Mouse (Mus musculus): ENCODE measurements around the gene Cspg4. TPM values are rescaled to one million over a fixed set of nuclear protein-coding genes. Genes with fewer than 3 reads are reported as not detected.
"Not testable (repeated sequence)": the region's sequence is repeated elsewhere in the genome, so short reads cannot be mapped to it uniquely, and the experiment has no call there.

Cspg4 gene
- polyA plus RNA-seq, 1 experiment from 2014 or later = 0.08 TPM

- H3K27me3 ChIP-seq = peaks cover 4% of the 10 kb centered on the region
- DNase-seq (ENCODE audit: low read depth, low spot score) (no peak), ATAC-seq (no peak)
- POLR2A ChIA-PET = interaction anchor here (1.8 kb wide), 1 partner anchor 8 kb away, joined by 11 read pairs; the partner anchor contains the start of gene Imp3
- in situ Hi-C loops (cut with MboI; ENCODE audit: low pct_unique_long_range_greater_than_20kb) = loop anchor here (5.0 to 25.0 kb wide), 2 partner anchors 203 to 508 kb away; partner anchors contain the start of genes Man2c1 and Ppcdc
- no peak for TF ChIP-seq CTCF (IDR thresholded peaks at IDR 0.05)
- CTCF ChIA-PET = interaction anchor here (2.0 to 2.1 kb wide), 2 partner anchors 40 to 201 kb away, joined by 6 to 16 read pairs; partner anchors contain the start of gene Man2c1
Observed at GRCm38 (mm10) chr9:56929496-56929895, 64.7 kb downstream of the Cspg4 start.

GRCm38 (mm10) chr9:56930556-56930955 lies 65.7 kb downstream of the Cspg4 start:
- in situ Hi-C loops (cut with MboI; ENCODE audit: low pct_unique_long_range_greater_than_20kb) = loop anchor here (25.0 kb wide), 1 partner anchor 507 kb away; the partner anchor contains the start of gene Ppcdc
- ATAC-seq (no peak), DNase-seq (ENCODE audit: low read depth, low spot score) (no peak)
- ChIA-PET POLR2A (interaction anchor here (0.6 kb wide), 1 partner anchor 185 kb away, joined by 3 read pairs; no protein-coding TSS in a partner anchor), CTCF (interaction anchor here (0.6 kb wide), 1 partner anchor 120 kb away, joined by 3 read pairs; no protein-coding TSS in a partner anchor)
- peaks cover 4% of the 10 kb centered on the region for H3K27me3 ChIP-seq
- no peak for TF ChIP-seq CTCF (IDR thresholded peaks at IDR 0.05)

GRCm38 (mm10) chr9:56936861-56937222 lies 72.0 kb downstream of the Cspg4 start:
- in situ Hi-C loops (cut with MboI; ENCODE audit: low pct_unique_long_range_greater_than_20kb) = loop anchor here (25.0 kb wide), 1 partner anchor 500 kb away; the partner anchor contains the start of gene Ppcdc

GRCm38 (mm10) chr9:56937223-56938160 lies 72.7 kb downstream of the Cspg4 start, which contains the start of gene Imp3:
Imp3 (plus strand) TSS chr9:56937475.
- TF ChIP-seq CTCF (IDR thresholded peaks at IDR 0.05) = peak; percentile 53
- DNase-seq (ENCODE audit: low read depth, low spot score) (peak; percentile 81), ATAC-seq (peak; percentile 55)
- ChIA-PET POLR2A (interaction anchor here (0.6 to 2.3 kb wide), 6 partner anchors 9 to 502 kb away, joined by 3 to 11 read pairs (median 3); partner anchors contain the start of gene Snx33), CTCF (interaction anchor here (0.9 to 2.0 kb wide), 5 partner anchors 10 to 283 kb away, joined by 3 to 7 read pairs (median 3); no protein-coding TSS in a partner anchor)
- no peaks in the 10 kb centered on the region for H3K27me3 ChIP-seq
- in situ Hi-C loops (cut with MboI; ENCODE audit: low pct_unique_long_range_greater_than_20kb) = loop anchor here (25.0 kb wide), 1 partner anchor 500 kb away; the partner anchor contains the start of gene Ppcdc

More at GRCm38 (mm10) chr9:56936861-56937222, 72.0 kb downstream of the Cspg4 start:
- DNase-seq (ENCODE audit: low read depth, low spot score) (no peak), ATAC-seq (no peak)
- POLR2A ChIA-PET = interaction anchor here (0.6 to 2.3 kb wide), 6 partner anchors 8 to 502 kb away, joined by 3 to 11 read pairs (median 3); partner anchors contain the start of gene Snx33
- CTCF ChIA-PET = interaction anchor here (1.7 to 2.0 kb wide), 2 partner anchors 9 to 46 kb away, joined by 5 to 7 read pairs; no protein-coding TSS in a partner anchor
- no peak for TF ChIP-seq CTCF (IDR thresholded peaks at IDR 0.05)
- H3K27me3 ChIP-seq = no peaks in the 10 kb centered on the region

DNA sequence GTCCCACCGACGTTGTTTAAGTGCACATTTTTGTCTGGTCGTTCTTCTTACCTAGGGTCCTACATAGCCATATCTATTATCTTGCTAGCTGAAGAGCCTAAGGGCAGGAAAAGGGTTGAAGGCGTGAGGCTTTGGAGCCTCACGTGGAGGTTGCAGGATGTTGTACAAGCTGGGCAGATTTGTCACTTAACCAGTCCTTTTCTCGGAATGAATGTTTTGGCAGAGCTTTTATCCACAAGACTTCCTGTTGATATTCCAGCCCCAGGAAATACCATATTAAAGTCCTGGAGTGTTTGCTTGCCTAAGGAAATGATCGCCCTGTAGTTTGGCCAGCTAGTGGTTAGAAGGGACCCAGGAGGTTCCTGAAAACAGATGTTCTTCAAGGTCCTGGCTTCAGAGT lies 73.5 kb downstream of the Cspg4 start:
- POLR2A ChIA-PET = interaction anchor here (0.7 to 2.3 kb wide), 2 partner anchors 10 to 103 kb away, joined by 3 to 11 read pairs; partner anchors contain the start of gene Snx33
- no peaks in the 10 kb centered on the region for H3K27me3 ChIP-seq
- in situ Hi-C loops (cut with MboI; ENCODE audit: low pct_unique_long_range_greater_than_20kb) = loop anchor here (25.0 kb wide), 1 partner anchor 499 kb away; the partner anchor contains the start of gene Ppcdc
- TF ChIP-seq CTCF (IDR thresholded peaks at IDR 0.05) = no peak
- ATAC-seq (no peak), DNase-seq (ENCODE audit: low read depth, low spot score) (no peak)
- CTCF ChIA-PET = interaction anchor here (0.9 to 2.0 kb wide), 4 partner anchors 10 to 282 kb away, joined by 3 to 7 read pairs (median 3); no protein-coding TSS in a partner anchor

DNA sequence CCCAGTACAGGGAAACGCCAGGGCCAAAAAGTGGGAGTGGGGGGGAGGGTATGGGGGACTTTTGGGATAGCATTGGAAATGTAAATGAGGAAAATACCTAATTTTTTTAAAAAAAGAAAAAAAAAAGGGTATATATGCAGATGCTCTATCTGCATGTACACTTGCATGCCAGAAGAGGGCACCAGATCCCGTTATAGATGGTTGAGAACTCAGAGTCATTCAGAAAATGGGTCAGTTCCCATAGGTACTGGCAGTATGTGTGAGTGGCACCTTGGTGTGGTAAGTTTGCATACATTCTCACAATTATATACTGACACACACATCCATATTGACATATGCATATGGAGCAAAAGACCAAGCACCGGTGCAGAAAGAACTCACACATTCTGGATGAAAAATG lies 82.6 kb downstream of the Cspg4 start:
- DNase-seq (ENCODE audit: low read depth, low spot score); H3K27me3 ChIP-seq; ATAC-seq: not testable (repeated sequence)
- POLR2A ChIA-PET = interaction anchor here (0.6 to 0.9 kb wide), 2 partner anchors 160 to 182 kb away, joined by 3 to 4 read pairs; no protein-coding TSS in a partner anchor
- peak; percentile 75 for TF ChIP-seq CTCF (IDR thresholded peaks at IDR 0.05)
- in situ Hi-C loops (cut with MboI; ENCODE audit: low pct_unique_long_range_greater_than_20kb) = loop anchor here (10.0 to 25.0 kb wide), 2 partner anchors 53 to 490 kb away; partner anchors contain the start of gene Ppcdc
- CTCF ChIA-PET = interaction anchor here (0.8 kb wide), 1 partner anchor 10 kb away, joined by 3 read pairs; the partner anchor contains the start of gene Imp3

- ATAC-seq; CTCF ChIA-PET; H3K27me3 ChIP-seq; DNase-seq (ENCODE audit: low read depth, low spot score): not testable (repeated sequence)
- POLR2A ChIA-PET = interaction anchor here (0.7 kb wide), 2 partner anchors 99 to 102 kb away, joined by 3 to 8 read pairs; no protein-coding TSS in a partner anchor
- in situ Hi-C loops (cut with MboI; ENCODE audit: low pct_unique_long_range_greater_than_20kb) = loop anchor here (10.0 to 25.0 kb wide), 2 partner anchors 54 to 489 kb away; partner anchors contain the start of gene Ppcdc
Observed at GRCm38 (mm10) chr9:56948699-56949098, 83.9 kb downstream of the Cspg4 start.

Other genes with a start within 250 kb of the Cspg4 start
- 0.06 TPM for gene Lingo1, start 68.6 kb upstream of the Cspg4 start, polyA plus RNA-seq (2021)
- not detected for gene Odf3l1, start 354 bp upstream of the Cspg4 start, polyA plus RNA-seq (2021)
- 25.8 TPM for gene Snx33, start 63.3 kb downstream of the Cspg4 start, polyA plus RNA-seq (2021)
- 76.3 TPM for gene Imp3, start 72.4 kb downstream of the Cspg4 start, polyA plus RNA-seq (2021)
- 17.0 TPM for gene Snupn, start 85.8 kb downstream of the Cspg4 start, polyA plus RNA-seq (2021)
- gene Ptpn9, start 129.9 kb downstream of the Cspg4 start, polyA plus RNA-seq (2021) = 78.9 TPM
- gene Sin3a, start 207.0 kb downstream of the Cspg4 start, polyA plus RNA-seq (2021) = 40.1 TPM

All from Patski (cell line).